Mouse (Mus musculus) stomach, postnatal 0 days (tissue): ENCODE results near the gene Ostn.

Experiments
- CTCF ChIP-seq: IDR thresholded peaks from 2 replicates; pipeline ENCODE4 v1.5.1; 2016; ENCODE audit warnings: antibody characterized with exemption, low read depth, mild to moderate bottlenecking, moderate library complexity
- EP300 ChIP-seq: optimal IDR thresholded peaks from 2 replicates; pipeline ENCODE3; 2016; ENCODE audit warnings: antibody characterized with exemption

DNA sequence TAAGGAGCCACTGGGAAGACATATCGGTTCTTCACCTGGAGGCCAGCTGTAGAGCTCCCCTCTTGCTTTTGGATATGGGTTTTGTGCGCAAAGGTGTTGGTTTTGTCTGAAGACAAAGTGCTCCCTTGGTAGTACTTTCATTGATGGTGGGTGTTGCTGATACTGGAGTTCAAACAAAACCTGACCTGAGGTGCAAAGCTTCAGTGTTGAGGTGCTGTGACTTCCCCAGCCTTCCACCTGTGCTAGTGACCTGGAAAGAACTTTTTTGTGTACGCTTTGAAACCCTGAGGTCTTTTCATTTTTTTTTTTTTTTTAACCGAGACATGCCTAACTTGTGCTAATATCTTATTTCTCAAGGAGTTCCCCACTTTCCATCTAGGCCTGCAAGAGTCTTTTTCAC, 83.0 kb downstream of the Ostn start:
- no peak for TF ChIP-seq CTCF
- TF ChIP-seq EP300: no peak
